17 mouse cellular contexts compared by ENCODE assay signal in genomic region chr3:139788854-139789253, GRCm38 (mm10).
"Had no signal": no experiment of that assay in that cellular context is flagged by ENCODE, and none has a peak within 500 bp of the region (broad histone marks: within the 10 kb centered on the region; RNA-seq: fewer than 3 reads in every experiment).

No protein-coding gene starts in this region.

- ATAC-seq: liver, postnatal 0 days; lung, postnatal 0 days; midbrain, embryonic 13.5 days; midbrain, embryonic 15.5 days had no signal

- H3K36me3 ChIP-seq: liver, embryonic 15.5 days; lung, embryonic 15.5 days; midbrain, embryonic 13.5 days; midbrain, embryonic 15.5 days; neural tube, embryonic 12.5 days had no signal

- H3K4me1 ChIP-seq: liver, embryonic 15.5 days; lung, embryonic 15.5 days; midbrain, embryonic 13.5 days; midbrain, embryonic 15.5 days; neural tube, embryonic 12.5 days had no signal

- H3K9ac ChIP-seq: liver, embryonic 15.5 days; liver, postnatal 0 days; lung, embryonic 15.5 days; midbrain, embryonic 13.5 days; midbrain, embryonic 15.5 days; neural tube, embryonic 12.5 days had no signal

- H3K27ac ChIP-seq: liver, embryonic 15.5 days; lung, embryonic 15.5 days; macrophage; midbrain, embryonic 13.5 days; midbrain, embryonic 15.5 days; neural tube, embryonic 12.5 days had no signal

- H3K9me3 ChIP-seq: liver, embryonic 15.5 days; lung, embryonic 15.5 days; midbrain, embryonic 13.5 days; midbrain, embryonic 15.5 days; neural tube, embryonic 12.5 days had no signal

- H3K27me3 ChIP-seq: liver, embryonic 15.5 days; lung, embryonic 15.5 days; midbrain, embryonic 13.5 days; midbrain, embryonic 15.5 days; neural tube, embryonic 12.5 days had no signal

- H3K4me3 ChIP-seq: liver, embryonic 15.5 days; lung, embryonic 15.5 days; midbrain, embryonic 13.5 days; midbrain, embryonic 15.5 days; neural tube, embryonic 12.5 days had no signal

- DNase-seq: liver, postnatal 0 days; lung, adult 2 months; lung, postnatal 14 days; lung, postnatal 36 days; right cerebral cortex, postnatal 25 days; right cerebral cortex, postnatal 4 days; spleen, adult 18-20 months; thymus, adult 18-20 months; thymus, postnatal 14 days; thymus, postnatal 4 days had no signal
